Mouse (Mus musculus): Measurements from ENCODE around the gene C1ql1. TPM values are rescaled to one million over a fixed set of nuclear protein-coding genes. Genes with fewer than 3 reads are reported as not detected.

The C1ql1 gene
- polyA plus RNA-seq, 1 experiment from 2014 or later = 0.87 TPM

- peaks cover 40% of the 10 kb centered on the region for H3K27me3 ChIP-seq (replicated peaks)
- no peak for ATAC-seq (ENCODE audit: insufficient number of reproducible peaks, low FRiP score)
- 57% methylated on average over 3 of the region's 3 CpGs for WGBS
Measured at GRCm38 (mm10) chr11:102937529-102938182, 8.8 kb downstream of the C1ql1 start.

GRCm38 (mm10) chr11:102936272-102936671, 10.2 kb downstream of the C1ql1 start:
- no peak overlapping the region for H3K27ac ChIP-seq (ENCODE audit: poor library complexity, severe bottlenecking)
- peaks cover 40% of the 10 kb centered on the region for H3K27me3 ChIP-seq (replicated peaks)
- peaks cover 18% of the 10 kb centered on the region for H3K4me1 ChIP-seq (replicated peaks)
- no peak overlapping the region for H3K9ac ChIP-seq
- no peak overlapping the region for H3K4me3 ChIP-seq
- H3K4me2 ChIP-seq = no peak overlapping the region
- no peaks in the 10 kb centered on the region for H3K36me3 ChIP-seq
- H3K9me3 ChIP-seq (replicated peaks) = no peaks in the 10 kb centered on the region
- ATAC-seq (ENCODE audit: insufficient number of reproducible peaks, low FRiP score) = no peak
- 51% methylated on average over 4 of the region's 4 CpGs for WGBS

More at GRCm38 (mm10) chr11:102937529-102938182, 8.8 kb downstream of the C1ql1 start:
- H3K9me3 ChIP-seq (replicated peaks) = no peaks in the 10 kb centered on the region
- no peak overlapping the region for H3K27ac ChIP-seq (ENCODE audit: poor library complexity, severe bottlenecking)
- no peak overlapping the region for H3K4me2 ChIP-seq
- H3K4me3 ChIP-seq = no peak overlapping the region
- no peaks in the 10 kb centered on the region for H3K36me3 ChIP-seq
- no peak overlapping the region for H3K9ac ChIP-seq
- H3K4me1 ChIP-seq (replicated peaks) = peaks cover 18% of the 10 kb centered on the region

GRCm38 (mm10) chr11:102930672-102931071, 15.8 kb downstream of the C1ql1 start:
- Histone ChIP-seq H3K27ac (ENCODE audit: poor library complexity, severe bottlenecking) (no peak overlapping the region), H3K9ac (no peak overlapping the region), H3K36me3 (no peaks in the 10 kb centered on the region), H3K27me3 (replicated peaks) (peaks cover 11% of the 10 kb centered on the region), H3K4me2 (no peak overlapping the region), H3K9me3 (replicated peaks) (no peaks in the 10 kb centered on the region), H3K4me1 (replicated peaks) (no peaks in the 10 kb centered on the region), H3K4me3 (no peak overlapping the region)
- WGBS = 86% methylated on average over 10 of the region's 10 CpGs
- ATAC-seq (ENCODE audit: insufficient number of reproducible peaks, low FRiP score) = no peak

GRCm38 (mm10) chr11:102925351-102925717, 21.2 kb downstream of the C1ql1 start:
- peak overlapping the region; percentile 82 for H3K4me3 ChIP-seq
- H3K9me3 ChIP-seq (replicated peaks) = no peaks in the 10 kb centered on the region
- H3K27me3 ChIP-seq (replicated peaks) = no peaks in the 10 kb centered on the region; the same call in 1 of the 2 replicates
- ATAC-seq (ENCODE audit: insufficient number of reproducible peaks, low FRiP score) = peak; percentile 65
- peak overlapping the region; percentile 67 for H3K27ac ChIP-seq (ENCODE audit: poor library complexity, severe bottlenecking)
- H3K36me3 ChIP-seq = peaks cover 8% of the 10 kb centered on the region
- peak overlapping the region; percentile 79 for H3K4me2 ChIP-seq
- H3K4me1 ChIP-seq (replicated peaks) = peaks cover 19% of the 10 kb centered on the region
- WGBS = 2% methylated on average over 10 of the region's 10 CpGs
- peak overlapping the region; percentile 81 for H3K9ac ChIP-seq

- Histone ChIP-seq H3K9ac (peak within 1 kb of the TSS; percentile 81), H3K4me1 (replicated peaks) (peaks cover 19% of the 10 kb centered on the region), H3K4me2 (peak within 1 kb of the TSS; percentile 79), H3K36me3 (peaks cover 8% of the 10 kb centered on the region), H3K27ac (ENCODE audit: poor library complexity, severe bottlenecking) (peak within 1 kb of the TSS; percentile 72), H3K4me3 (peak within 1 kb of the TSS; percentile 82), H3K27me3 (replicated peaks) (no peaks in the 10 kb centered on the region; the same call in 1 of the 2 replicates), H3K9me3 (replicated peaks) (no peaks in the 10 kb centered on the region)
- WGBS = under 1% methylated on average over 62 of the region's 62 CpGs
- ATAC-seq (ENCODE audit: insufficient number of reproducible peaks, low FRiP score) = peak; percentile 94
Measured at GRCm38 (mm10) chr11:102924557-102925350, 21.7 kb downstream of the C1ql1 start, which contains the start of gene Kif18b. TSS of gene Kif18b (minus strand) at chr11:102925124.

GRCm38 (mm10) chr11:102921491-102921890, 25.0 kb downstream of the C1ql1 start:
- Histone ChIP-seq H3K4me3 (no peak overlapping the region), H3K4me2 (no peak overlapping the region), H3K27ac (ENCODE audit: poor library complexity, severe bottlenecking) (no peak overlapping the region), H3K27me3 (replicated peaks) (no peaks in the 10 kb centered on the region), H3K36me3 (peaks cover 8% of the 10 kb centered on the region), H3K4me1 (replicated peaks) (peaks cover 19% of the 10 kb centered on the region), H3K9me3 (replicated peaks) (no peaks in the 10 kb centered on the region), H3K9ac (no peak overlapping the region)
- 83% methylated on average over 6 of the region's 6 CpGs for WGBS
- no peak for ATAC-seq (ENCODE audit: insufficient number of reproducible peaks, low FRiP score)

- H3K4me1 ChIP-seq (replicated peaks) = peaks cover 15% of the 10 kb centered on the region
- no peak for ATAC-seq (ENCODE audit: insufficient number of reproducible peaks, low FRiP score)
- no peak overlapping the region for H3K9ac ChIP-seq
- WGBS = 94% methylated on average over 4 of the region's 4 CpGs
- H3K36me3 ChIP-seq = peaks cover 41% of the 10 kb centered on the region
- H3K27ac ChIP-seq (ENCODE audit: poor library complexity, severe bottlenecking) = no peak overlapping the region
- no peaks in the 10 kb centered on the region for H3K27me3 ChIP-seq (replicated peaks)
- H3K9me3 ChIP-seq (replicated peaks) = no peaks in the 10 kb centered on the region
- H3K4me2 ChIP-seq = no peak overlapping the region
- no peak overlapping the region for H3K4me3 ChIP-seq
Measured at GRCm38 (mm10) chr11:102918077-102918476, 28.4 kb downstream of the C1ql1 start.

- peaks cover 57% of the 10 kb centered on the region for H3K36me3 ChIP-seq
- H3K27ac ChIP-seq (ENCODE audit: poor library complexity, severe bottlenecking) = no peak overlapping the region
- no peaks in the 10 kb centered on the region for H3K9me3 ChIP-seq (replicated peaks)
- ATAC-seq (ENCODE audit: insufficient number of reproducible peaks, low FRiP score) = no peak
- no peaks in the 10 kb centered on the region for H3K4me1 ChIP-seq (replicated peaks)
- no peak overlapping the region for H3K4me2 ChIP-seq
- H3K4me3 ChIP-seq = no peak overlapping the region
- H3K9ac ChIP-seq = no peak overlapping the region
- no peaks in the 10 kb centered on the region for H3K27me3 ChIP-seq (replicated peaks)
- 89% methylated on average over 9 of the region's 9 CpGs for WGBS
Measured at GRCm38 (mm10) chr11:102915380-102915779, 31.1 kb downstream of the C1ql1 start.

GRCm38 (mm10) chr11:102911376-102911775, 35.1 kb downstream of the C1ql1 start:
- H3K9ac ChIP-seq = no peak overlapping the region
- no peak overlapping the region for H3K4me3 ChIP-seq
- no peak for ATAC-seq (ENCODE audit: insufficient number of reproducible peaks, low FRiP score)
- no peak overlapping the region for H3K4me2 ChIP-seq
- no peaks in the 10 kb centered on the region for H3K4me1 ChIP-seq (replicated peaks)
- WGBS = 70% methylated on average over 7 of the region's 7 CpGs
- H3K27ac ChIP-seq (ENCODE audit: poor library complexity, severe bottlenecking) = no peak overlapping the region
- H3K27me3 ChIP-seq (replicated peaks) = no peaks in the 10 kb centered on the region
- peaks cover 97% of the 10 kb centered on the region for H3K36me3 ChIP-seq
- H3K9me3 ChIP-seq (replicated peaks) = no peaks in the 10 kb centered on the region

GRCm38 (mm10) chr11:102903654-102904053, 42.8 kb downstream of the C1ql1 start:
- Histone ChIP-seq H3K4me3 (no peak overlapping the region), H3K36me3 (peaks cover 31% of the 10 kb centered on the region), H3K9ac (no peak overlapping the region), H3K4me1 (replicated peaks) (no peaks in the 10 kb centered on the region), H3K4me2 (no peak overlapping the region), H3K27me3 (replicated peaks) (0 out of 2 replicates have a peak, but pooled peaks cover 12% of the 10 kb centered on the region), H3K27ac (ENCODE audit: poor library complexity, severe bottlenecking) (no peak overlapping the region), H3K9me3 (replicated peaks) (no peaks in the 10 kb centered on the region)
- WGBS = 71% methylated on average over 7 of the region's 7 CpGs
- no peak for ATAC-seq (ENCODE audit: insufficient number of reproducible peaks, low FRiP score)

GRCm38 (mm10) chr11:102902107-102902506, 44.4 kb downstream of the C1ql1 start:
- Histone ChIP-seq H3K36me3 (peaks cover 16% of the 10 kb centered on the region), H3K27ac (ENCODE audit: poor library complexity, severe bottlenecking) (no peak overlapping the region), H3K9ac (no peak overlapping the region), H3K9me3 (replicated peaks) (no peaks in the 10 kb centered on the region), H3K4me3 (no peak overlapping the region), H3K4me1 (replicated peaks) (no peaks in the 10 kb centered on the region), H3K4me2 (no peak overlapping the region), H3K27me3 (replicated peaks) (peaks cover 16% of the 10 kb centered on the region)
- WGBS = 77% methylated on average over 5 of the region's 5 CpGs
- ATAC-seq (ENCODE audit: insufficient number of reproducible peaks, low FRiP score) = no peak
